Mouse (Mus musculus): Measurements from ENCODE around the gene Pkm. TPM values are rescaled to one million over a fixed set of nuclear protein-coding genes. Genes with fewer than 3 reads are reported as not detected.

The Pkm gene
- total RNA-seq (2023): 253 to 276 TPM (median 267 TPM) in 4 replicates

GRCm38 (mm10) chr9:59655958-59656634 lies at the start of gene Pkm:
Pkm (plus strand) TSS chr9:59656368.

GRCm38 (mm10) chr9:59616622-59617306 lies 39.4 kb upstream of the Pkm start, which contains the start of gene Parp6:
Parp6 (plus strand) TSS chr9:59617284.

GRCm38 (mm10) chr9:59679678-59680533 lies 23.7 kb downstream of the Pkm start, which contains the start of gene Gramd2:
Gramd2 (plus strand) TSS chr9:59680144.

Other genes starting within 250 kb of the Pkm start
- 149 to 170 TPM (median 156 TPM) in 4 replicates for gene Arih1, start 169.8 kb upstream of the Pkm start, total RNA-seq (2023)
- gene Hexa, start 116.8 kb upstream of the Pkm start, total RNA-seq (2023): 56.7 to 62.4 TPM (median 59.7 TPM) in 4 replicates
- 0.50 to 1.3 TPM (median 0.63 TPM) in 4 replicates for gene Tmem202, start 116.5 kb upstream of the Pkm start, total RNA-seq (2023)
- not detected in 4 replicates for gene Celf6, start 78.5 kb upstream of the Pkm start, total RNA-seq (2023)
- 62.7 to 73.8 TPM (median 65.6 TPM) in 4 replicates for gene Parp6, start 39.1 kb upstream of the Pkm start, total RNA-seq (2023)
- 0.16 to 0.39 TPM in 2 of 4 replicates, not detected in the others for gene Gramd2, start 23.8 kb downstream of the Pkm start, total RNA-seq (2023)
- 1.1 to 4.5 TPM (median 2.4 TPM) in 4 replicates for gene Senp8, start 94.3 kb downstream of the Pkm start, total RNA-seq (2023)
- gene Myo9a, start 94.5 kb downstream of the Pkm start, total RNA-seq (2023): 13.7 to 17.2 TPM (median 16.3 TPM) in 4 replicates